Mouse (Mus musculus): Measurements from ENCODE around the gene Txlna. TPM values are rescaled to one million over a fixed set of nuclear protein-coding genes. Genes with fewer than 3 reads are reported as not detected.

Txlna gene
- polyA plus RNA-seq, 1 experiment from 2014 or later: 94.4 TPM

GRCm38 (mm10) chr4:129661584-129661983 lies 20.7 kb upstream of the Txlna start:
- Histone ChIP-seq H3K36me3 (ENCODE audit: insufficient read depth, low read length) (peaks cover 41% of the 10 kb centered on the region), H3K27me3 (ENCODE audit: insufficient read depth, low read length) (no peaks in the 10 kb centered on the region), H3K9me3 (ENCODE audit: low read length) (no peaks in the 10 kb centered on the region), H3K27ac (ENCODE audit: low read length) (no peak overlapping the region), H3K4me1 (ENCODE audit: insufficient read depth, low read length) (no peaks in the 10 kb centered on the region), H3K4me3 (ENCODE audit: low read length) (no peak overlapping the region), H3K4me2 (replicated peaks; ENCODE audit: low read depth, low read length) (no peak overlapping the region), H3K9ac (replicated peaks; ENCODE audit: low read length) (no peak overlapping the region)
- 78% methylated on average over 3 of the region's 3 CpGs for WGBS
- no peak for ATAC-seq (ENCODE audit: low FRiP score, low TSS enrichment)

DNA sequence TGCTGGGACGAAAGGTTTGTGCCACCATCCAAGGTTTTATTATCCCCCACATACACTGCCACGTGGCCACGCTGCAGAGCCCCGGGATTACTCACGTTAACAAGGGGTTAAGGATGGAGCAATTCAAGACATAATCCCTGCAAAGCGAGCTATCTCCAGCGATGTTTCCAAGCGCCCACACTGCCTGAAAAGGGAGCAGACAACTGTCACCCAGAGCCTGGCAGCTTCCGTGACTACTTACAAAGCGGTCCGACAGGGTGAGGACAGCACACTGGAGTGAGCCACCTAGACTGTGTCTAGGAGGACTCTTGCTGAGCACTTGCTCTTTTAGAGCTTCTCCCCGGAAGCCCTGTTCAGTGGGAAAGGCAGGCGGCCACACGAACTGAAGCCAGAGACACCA lies 13.9 kb upstream of the Txlna start:
- no peaks in the 10 kb centered on the region for H3K9me3 ChIP-seq (ENCODE audit: low read length)
- H3K36me3 ChIP-seq (ENCODE audit: insufficient read depth, low read length): peaks cover 82% of the 10 kb centered on the region
- no peak overlapping the region for H3K9ac ChIP-seq (replicated peaks; ENCODE audit: low read length)
- no peak overlapping the region for H3K4me2 ChIP-seq (replicated peaks; ENCODE audit: low read depth, low read length)
- no peak for ATAC-seq (ENCODE audit: low FRiP score, low TSS enrichment)
- H3K27ac ChIP-seq (ENCODE audit: low read length): no peak overlapping the region
- no peak overlapping the region for H3K4me3 ChIP-seq (ENCODE audit: low read length)
- H3K27me3 ChIP-seq (ENCODE audit: insufficient read depth, low read length): no peaks in the 10 kb centered on the region
- no peaks in the 10 kb centered on the region for H3K4me1 ChIP-seq (ENCODE audit: insufficient read depth, low read length)
- WGBS: 95% methylated on average over 14 of the region's 14 CpGs

- WGBS: 94% methylated on average over 8 of the region's 8 CpGs
- H3K9me3 ChIP-seq (ENCODE audit: low read length): no peaks in the 10 kb centered on the region
- no peak overlapping the region for H3K27ac ChIP-seq (ENCODE audit: low read length)
- H3K4me3 ChIP-seq (ENCODE audit: low read length): no peak overlapping the region
- no peaks in the 10 kb centered on the region for H3K27me3 ChIP-seq (ENCODE audit: insufficient read depth, low read length)
- H3K4me1 ChIP-seq (ENCODE audit: insufficient read depth, low read length): no peaks in the 10 kb centered on the region
- H3K4me2 ChIP-seq (replicated peaks; ENCODE audit: low read depth, low read length): no peak overlapping the region
- no peak for ATAC-seq (ENCODE audit: low FRiP score, low TSS enrichment)
- peaks cover 91% of the 10 kb centered on the region for H3K36me3 ChIP-seq (ENCODE audit: insufficient read depth, low read length)
- no peak overlapping the region for H3K9ac ChIP-seq (replicated peaks; ENCODE audit: low read length)
Observed at GRCm38 (mm10) chr4:129650359-129650758, 9.5 kb upstream of the Txlna start.

DNA sequence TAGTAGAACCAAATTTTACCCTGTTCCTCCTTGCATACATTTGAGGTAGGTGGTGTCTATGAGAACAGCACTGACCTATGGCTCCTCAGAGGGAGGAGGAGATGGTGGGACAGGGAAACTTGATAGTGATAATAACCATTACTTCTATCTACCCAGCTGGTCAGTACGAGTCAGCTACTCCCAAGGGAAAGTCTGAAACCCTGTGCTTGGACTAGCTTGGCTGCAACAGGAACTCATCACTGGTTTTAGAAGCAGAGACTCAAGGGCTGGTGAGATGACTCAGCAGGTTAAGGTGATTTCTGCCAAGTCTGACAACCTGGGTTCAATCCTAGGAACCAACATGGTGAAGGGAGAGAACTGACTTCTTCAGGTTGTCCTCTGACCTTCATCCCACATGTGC lies 7.8 kb upstream of the Txlna start:
- Histone ChIP-seq H3K4me2 (replicated peaks; ENCODE audit: low read depth, low read length) (no peak overlapping the region), H3K4me1 (ENCODE audit: insufficient read depth, low read length) (no peaks in the 10 kb centered on the region), H3K9ac (replicated peaks; ENCODE audit: low read length) (no peak overlapping the region), H3K4me3 (ENCODE audit: low read length) (no peak overlapping the region), H3K27ac (ENCODE audit: low read length) (no peak overlapping the region), H3K9me3 (ENCODE audit: low read length) (no peaks in the 10 kb centered on the region), H3K27me3 (ENCODE audit: insufficient read depth, low read length) (no peaks in the 10 kb centered on the region), H3K36me3 (ENCODE audit: insufficient read depth, low read length) (peaks cover 80% of the 10 kb centered on the region)
- ATAC-seq (ENCODE audit: low FRiP score, low TSS enrichment): no peak
- 62% methylated on average over 1 of the region's 1 CpGs for WGBS

DNA sequence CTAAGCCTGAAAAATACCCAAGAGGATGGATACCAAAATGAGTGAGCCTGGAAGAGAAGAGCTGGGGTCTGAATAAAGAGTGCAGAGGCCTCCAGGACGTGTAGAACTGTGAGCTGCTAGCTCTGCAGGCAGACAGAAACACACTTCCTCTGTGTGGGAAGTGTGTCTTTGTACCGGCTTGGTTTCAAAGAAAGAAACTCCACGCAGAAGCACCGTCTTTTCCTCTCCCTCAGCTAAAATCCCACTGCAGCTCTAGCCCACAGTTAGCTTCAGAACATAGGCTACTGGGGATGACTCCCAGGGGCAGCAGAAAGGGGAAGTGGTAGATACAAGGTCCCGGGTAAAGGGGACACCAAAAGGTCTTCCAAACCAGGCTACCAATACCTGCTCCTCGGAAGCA lies 4.3 kb upstream of the Txlna start:
- H3K9ac ChIP-seq (replicated peaks; ENCODE audit: low read length): no peak overlapping the region
- no peak for ATAC-seq (ENCODE audit: low FRiP score, low TSS enrichment)
- peaks cover 10% of the 10 kb centered on the region; the same call in 1 of the 2 replicates for H3K4me1 ChIP-seq (ENCODE audit: insufficient read depth, low read length)
- H3K36me3 ChIP-seq (ENCODE audit: insufficient read depth, low read length): peaks cover 51% of the 10 kb centered on the region
- no peak overlapping the region for H3K4me2 ChIP-seq (replicated peaks; ENCODE audit: low read depth, low read length)
- H3K27me3 ChIP-seq (ENCODE audit: insufficient read depth, low read length): no peaks in the 10 kb centered on the region
- WGBS: 88% methylated on average over 6 of the region's 6 CpGs
- no peaks in the 10 kb centered on the region for H3K9me3 ChIP-seq (ENCODE audit: low read length)
- H3K4me3 ChIP-seq (ENCODE audit: low read length): no peak overlapping the region
- H3K27ac ChIP-seq (ENCODE audit: low read length): no peak overlapping the region

DNA sequence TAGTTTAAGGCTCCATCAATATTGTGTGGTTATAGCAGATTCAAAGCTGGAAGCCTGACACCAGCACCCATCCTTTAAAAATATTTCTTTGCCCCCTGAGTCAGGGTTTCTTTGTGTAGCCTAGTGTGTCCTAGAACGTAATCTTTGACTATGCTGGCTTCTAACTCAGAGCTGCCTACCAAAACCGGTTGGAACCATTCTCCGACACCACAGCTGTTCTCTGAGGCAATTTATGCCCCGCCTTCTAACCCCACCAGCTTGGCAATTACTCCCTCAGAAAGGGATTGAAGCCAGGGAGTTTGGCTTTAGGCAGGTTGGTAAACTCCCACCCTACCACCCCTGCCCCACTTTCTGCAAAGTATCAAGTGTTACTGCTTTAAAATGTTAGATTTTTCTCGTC lies 891 bp upstream of the Txlna start:
- peaks cover 39% of the 10 kb centered on the region for H3K36me3 ChIP-seq (ENCODE audit: insufficient read depth, low read length)

DNA sequence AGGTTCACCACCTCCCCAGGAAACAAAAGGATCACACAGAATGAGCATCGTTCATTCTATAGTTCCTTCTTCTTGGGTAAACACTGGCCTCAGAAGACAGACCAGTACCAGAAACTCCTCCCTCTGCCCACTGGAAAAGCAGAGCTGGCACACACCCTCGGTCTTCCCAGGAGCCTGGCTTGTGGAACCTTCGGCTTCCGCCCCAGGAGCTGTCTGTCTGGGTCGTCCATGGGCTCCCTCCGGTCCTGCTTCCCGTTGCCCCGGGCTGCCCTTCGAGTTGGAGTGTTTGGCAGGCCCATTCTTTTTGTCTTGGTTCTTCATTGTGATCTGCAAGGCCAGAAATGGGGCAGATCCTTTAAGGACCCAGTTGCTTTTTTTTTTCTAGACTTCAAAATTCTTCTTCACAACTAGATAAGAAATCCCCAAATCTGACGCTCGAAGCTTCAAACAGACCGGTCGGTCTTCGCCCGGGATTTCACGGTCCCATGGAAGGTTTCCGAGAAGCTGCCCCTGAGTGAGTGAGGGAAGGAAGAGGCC lies 696 bp downstream of the Txlna start:
- H3K9ac ChIP-seq (replicated peaks; ENCODE audit: low read length): peak overlapping the region; percentile 77
- peaks cover 27% of the 10 kb centered on the region for H3K4me1 ChIP-seq (ENCODE audit: insufficient read depth, low read length)
- peaks cover 37% of the 10 kb centered on the region for H3K36me3 ChIP-seq (ENCODE audit: insufficient read depth, low read length)
- peak overlapping the region; percentile 65 for H3K4me3 ChIP-seq (ENCODE audit: low read length)
- H3K27ac ChIP-seq (ENCODE audit: low read length): peak overlapping the region; percentile 95
- no peaks in the 10 kb centered on the region for H3K9me3 ChIP-seq (ENCODE audit: low read length)
- whole genome bisulfite sequencing: 2% methylated on average over 17 of the region's 17 CpGs
- no peak for ATAC-seq (ENCODE audit: low FRiP score, low TSS enrichment)
- H3K4me2 ChIP-seq (replicated peaks; ENCODE audit: low read depth, low read length): peak overlapping the region; percentile 69
- no peaks in the 10 kb centered on the region for H3K27me3 ChIP-seq (ENCODE audit: insufficient read depth, low read length)

More for the DNA sequence above, 891 bp upstream of the Txlna start:
- ATAC-seq (ENCODE audit: low FRiP score, low TSS enrichment): no peak
- H3K9me3 ChIP-seq (ENCODE audit: low read length): no peaks in the 10 kb centered on the region
- 0 out of 2 replicates have a peak overlapping the region, but pooled peaks have one; percentile 14 for H3K4me3 ChIP-seq (ENCODE audit: low read length)
- no peak overlapping the region for H3K9ac ChIP-seq (replicated peaks; ENCODE audit: low read length)
- peaks cover 27% of the 10 kb centered on the region for H3K4me1 ChIP-seq (ENCODE audit: insufficient read depth, low read length)
- no peak overlapping the region for H3K27ac ChIP-seq (ENCODE audit: low read length)
- H3K4me2 ChIP-seq (replicated peaks; ENCODE audit: low read depth, low read length): peak overlapping the region; percentile 40
- WGBS: 32% methylated on average over 5 of the region's 5 CpGs
- no peaks in the 10 kb centered on the region for H3K27me3 ChIP-seq (ENCODE audit: insufficient read depth, low read length)

GRCm38 (mm10) chr4:129639221-129639620 lies 1.6 kb downstream of the Txlna start:
- peaks cover 43% of the 10 kb centered on the region for H3K36me3 ChIP-seq (ENCODE audit: insufficient read depth, low read length)
- ATAC-seq (ENCODE audit: low FRiP score, low TSS enrichment): no peak
- H3K27me3 ChIP-seq (ENCODE audit: insufficient read depth, low read length): no peaks in the 10 kb centered on the region
- peak overlapping the region; percentile 65; the same call in 1 of the 2 replicates for H3K4me3 ChIP-seq (ENCODE audit: low read length)
- 83% methylated on average over 15 of the region's 15 CpGs for WGBS
- no peaks in the 10 kb centered on the region for H3K9me3 ChIP-seq (ENCODE audit: low read length)
- H3K27ac ChIP-seq (ENCODE audit: low read length): no peak overlapping the region
- peak overlapping the region; percentile 77 for H3K9ac ChIP-seq (replicated peaks; ENCODE audit: low read length)
- H3K4me2 ChIP-seq (replicated peaks; ENCODE audit: low read depth, low read length): peak overlapping the region; percentile 69
- peaks cover 27% of the 10 kb centered on the region for H3K4me1 ChIP-seq (ENCODE audit: insufficient read depth, low read length)

GRCm38 (mm10) chr4:129633852-129634251 lies 7.0 kb downstream of the Txlna start:
- no peak for ATAC-seq (ENCODE audit: low FRiP score, low TSS enrichment)
- Histone ChIP-seq H3K27ac (ENCODE audit: low read length) (no peak overlapping the region), H3K27me3 (ENCODE audit: insufficient read depth, low read length) (no peaks in the 10 kb centered on the region), H3K4me3 (ENCODE audit: low read length) (no peak overlapping the region), H3K9ac (replicated peaks; ENCODE audit: low read length) (no peak overlapping the region), H3K4me1 (ENCODE audit: insufficient read depth, low read length) (peaks cover 6% of the 10 kb centered on the region; the same call in 1 of the 2 replicates), H3K36me3 (ENCODE audit: insufficient read depth, low read length) (peaks cover 91% of the 10 kb centered on the region), H3K4me2 (replicated peaks; ENCODE audit: low read depth, low read length) (no peak overlapping the region), H3K9me3 (ENCODE audit: low read length) (no peaks in the 10 kb centered on the region)
- WGBS: 92% methylated on average over 6 of the region's 6 CpGs

- H3K27me3 ChIP-seq (ENCODE audit: insufficient read depth, low read length): no peaks in the 10 kb centered on the region
- no peak for ATAC-seq (ENCODE audit: low FRiP score, low TSS enrichment)
- WGBS: 91% methylated on average over 12 of the region's 12 CpGs
Observed at GRCm38 (mm10) chr4:129631867-129632266, 9.0 kb downstream of the Txlna start.

More at GRCm38 (mm10) chr4:129631867-129632266, 9.0 kb downstream of the Txlna start:
- Histone ChIP-seq H3K4me2 (replicated peaks; ENCODE audit: low read depth, low read length) (no peak overlapping the region), H3K9me3 (ENCODE audit: low read length) (no peaks in the 10 kb centered on the region), H3K4me1 (ENCODE audit: insufficient read depth, low read length) (no peaks in the 10 kb centered on the region), H3K9ac (replicated peaks; ENCODE audit: low read length) (no peak overlapping the region), H3K4me3 (ENCODE audit: low read length) (no peak overlapping the region), H3K36me3 (ENCODE audit: insufficient read depth, low read length) (peaks cover 94% of the 10 kb centered on the region), H3K27ac (ENCODE audit: low read length) (no peak overlapping the region)
